Mouse (Mus musculus) layer of hippocampus, postnatal 36 days (tissue): ENCODE measurements around the gene Olfr514. TPM values are rescaled to one million over a fixed set of nuclear protein-coding genes. Genes with fewer than 3 reads are reported as not detected.

Source experiments
- DNase-seq, 2 experiments: peaks; one replicate each; pipeline ENCODE4 v3.0.0; 2022
- total RNA-seq, 2 experiments: library from RNA; stranded (reverse); gene quantifications; 2 replicates each; pipeline ENCODE4 v1.2.3; 2021

Gene Olfr514
- not detected for total RNA-seq

DNA sequence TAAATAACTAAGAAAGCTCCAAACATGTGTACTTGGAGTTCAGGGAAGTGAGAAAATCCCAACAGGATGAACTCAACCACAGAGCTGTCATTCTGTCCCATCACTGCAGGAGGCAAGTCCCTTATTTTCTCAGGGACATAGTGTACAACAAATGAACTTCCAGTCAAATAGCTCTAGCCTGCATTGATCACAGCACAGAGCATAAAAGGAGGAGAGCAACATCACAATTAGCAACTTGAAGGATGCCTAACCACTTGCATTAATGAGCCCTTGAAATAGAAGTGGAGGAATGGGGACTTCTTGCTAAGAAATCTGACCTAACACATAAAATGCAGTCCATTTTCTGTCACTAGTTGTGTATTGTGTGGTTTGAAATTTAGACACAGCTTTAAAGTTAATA is at the start of gene Olfr514:
TSS of gene Olfr514 (minus strand) at position 101 of the 400 bp plus-strand sequence.
- DNase-seq, result no peak

DNA sequence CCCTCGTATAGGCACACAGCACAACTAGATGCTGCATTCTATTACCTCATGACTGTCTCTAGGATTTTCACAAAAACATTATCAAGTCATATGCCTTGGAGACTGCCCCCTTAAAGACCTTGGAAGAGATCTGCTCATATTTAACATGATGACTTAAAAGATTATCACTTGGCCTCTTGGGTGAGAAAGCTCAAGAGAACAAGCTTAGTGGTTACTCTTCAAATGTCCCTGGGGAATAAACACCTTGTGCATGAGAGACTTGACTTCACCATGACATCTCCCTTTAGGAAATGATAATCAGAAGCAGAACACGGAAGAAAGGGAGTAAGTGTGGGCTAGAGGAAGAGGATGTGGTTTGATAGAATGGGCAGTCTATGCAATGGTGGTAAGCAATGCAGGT is 46.5 kb upstream of the Olfr514 start, which contains the start of gene Olfr517:
TSS of gene Olfr517 (minus strand) at position 101 of the 400 bp plus-strand sequence.
- no peak for DNase-seq

DNA sequence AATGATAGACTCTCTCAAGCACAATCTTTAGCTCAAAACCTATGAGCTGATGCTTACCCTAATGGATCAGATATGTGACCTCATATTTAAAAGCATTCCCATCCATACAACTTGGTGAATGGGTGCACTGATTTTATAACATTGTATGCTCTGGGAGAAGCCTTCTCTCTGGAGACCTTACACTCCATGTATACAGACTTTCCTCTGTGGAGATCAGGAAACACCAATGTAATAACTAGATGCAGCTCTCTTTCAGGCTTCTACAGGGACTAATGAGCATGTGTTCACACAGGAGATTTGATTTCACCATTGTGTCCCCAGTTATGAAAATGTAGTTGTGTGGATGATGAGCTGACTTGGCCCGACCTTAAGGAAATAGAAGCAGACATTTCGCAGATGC is 24.6 kb upstream of the Olfr514 start, which contains the start of gene Olfr516:
TSS of gene Olfr516 (minus strand) at position 101 of the 400 bp plus-strand sequence.
- DNase-seq, result no peak

DNA sequence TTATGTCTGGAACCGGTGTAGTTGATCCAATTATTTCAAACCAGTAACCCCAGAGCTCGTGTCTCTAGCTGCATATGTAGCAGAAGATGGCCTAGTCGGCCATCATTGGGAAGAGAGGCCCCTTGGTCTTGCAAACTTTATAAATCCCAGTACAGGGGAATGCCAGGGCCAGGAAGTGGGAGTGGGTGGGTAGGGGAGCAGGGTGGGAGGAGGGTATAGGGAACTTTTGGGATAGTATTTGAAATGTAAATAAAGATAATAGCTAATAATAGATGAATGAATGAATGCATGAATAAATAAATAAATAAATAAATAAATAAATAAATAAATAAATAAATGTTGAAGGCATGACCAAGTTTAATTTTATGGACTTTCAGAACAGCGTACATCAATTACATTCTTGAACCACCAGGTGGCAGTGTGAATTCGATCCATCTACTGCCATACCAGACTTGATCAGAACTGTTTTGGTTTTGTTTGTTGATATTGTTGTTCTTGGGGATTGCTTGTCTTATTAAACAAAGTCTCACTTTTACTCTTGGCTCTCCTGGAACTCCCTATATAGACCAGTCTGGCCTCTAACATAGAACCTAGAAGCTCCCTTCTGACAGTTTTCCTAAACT is 11.1 kb downstream of the Olfr514 start:
- DNase-seq, result peak in 1 of 2 experiments; percentile 14

DNA sequence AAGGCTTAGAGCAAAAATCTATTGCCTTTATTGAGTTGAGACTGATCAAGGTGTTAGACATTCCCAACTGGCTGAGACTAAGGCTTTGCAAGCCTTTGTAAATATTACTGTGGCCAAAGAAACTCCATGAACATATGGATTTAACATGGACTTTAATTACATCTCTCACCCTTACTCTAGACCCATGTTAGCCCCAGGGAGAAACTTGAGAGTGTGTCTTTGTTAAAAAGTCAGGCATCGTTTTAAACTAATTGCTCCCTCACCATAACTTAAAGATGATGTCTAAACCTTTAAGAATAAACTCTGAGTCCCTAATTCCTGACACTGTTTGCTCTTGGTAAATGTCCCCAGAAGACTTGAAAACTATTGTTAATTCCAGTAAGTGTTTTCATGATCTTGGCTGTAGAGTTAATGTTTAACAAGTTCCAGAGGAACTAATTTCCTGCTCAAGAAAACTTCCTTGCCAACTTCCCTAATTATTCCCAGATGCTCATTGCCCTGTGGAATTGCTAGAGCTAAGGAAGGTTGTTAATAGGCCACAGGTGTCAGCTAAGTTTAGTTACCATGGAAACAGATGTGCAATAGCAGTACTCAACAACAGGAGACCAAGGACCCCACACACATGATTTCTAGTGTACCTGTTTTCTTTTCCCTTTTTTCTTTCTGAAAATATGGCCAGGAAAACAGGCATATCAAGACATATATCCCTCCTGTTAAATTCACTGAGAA is 28.4 kb downstream of the Olfr514 start:
- DNase-seq, result no peak

Other genes starting within 250 kb of the Olfr514 start
- gene Olfr506, start 215.2 kb downstream of the Olfr514 start, total RNA-seq, result not detected
- not detected for gene Olfr507, start 204.2 kb downstream of the Olfr514 start, total RNA-seq
- not detected for gene Olfr508, start 196.0 kb downstream of the Olfr514 start, total RNA-seq
- under 1 TPM in 1 of 2 experiments, not detected in 1; 0.10 TPM for gene Olfr509, start 174.1 kb downstream of the Olfr514 start, total RNA-seq
- gene Olfr510, start 159.6 kb downstream of the Olfr514 start, total RNA-seq, result not detected
- gene Olfr512, start 112.7 kb downstream of the Olfr514 start, total RNA-seq, result not detected
- gene Olfr513, start 75.0 kb downstream of the Olfr514 start, total RNA-seq, result not detected
- gene Olfr516, start 24.5 kb upstream of the Olfr514 start, total RNA-seq, result not detected
- gene Olfr517, start 46.4 kb upstream of the Olfr514 start, total RNA-seq, result not detected
- gene Olfr518, start 59.0 kb upstream of the Olfr514 start, total RNA-seq, result not detected
- not detected for gene Olfr519, start 68.4 kb upstream of the Olfr514 start, total RNA-seq
- gene Nlrp10, start 104.2 kb upstream of the Olfr514 start, total RNA-seq, result under 1 TPM; 0.32 to 0.35 TPM
- 10 to 100 TPM; 86.8 to 93.7 TPM for gene Eif3f, start 108.4 kb upstream of the Olfr514 start, total RNA-seq
- gene Tub, start 124.3 kb upstream of the Olfr514 start, total RNA-seq, result 100 to 1,000 TPM; 181 to 205 TPM